Mouse (Mus musculus): ENCODE measurements around the gene Fam19a3.

The Fam19a3 gene

DNA sequence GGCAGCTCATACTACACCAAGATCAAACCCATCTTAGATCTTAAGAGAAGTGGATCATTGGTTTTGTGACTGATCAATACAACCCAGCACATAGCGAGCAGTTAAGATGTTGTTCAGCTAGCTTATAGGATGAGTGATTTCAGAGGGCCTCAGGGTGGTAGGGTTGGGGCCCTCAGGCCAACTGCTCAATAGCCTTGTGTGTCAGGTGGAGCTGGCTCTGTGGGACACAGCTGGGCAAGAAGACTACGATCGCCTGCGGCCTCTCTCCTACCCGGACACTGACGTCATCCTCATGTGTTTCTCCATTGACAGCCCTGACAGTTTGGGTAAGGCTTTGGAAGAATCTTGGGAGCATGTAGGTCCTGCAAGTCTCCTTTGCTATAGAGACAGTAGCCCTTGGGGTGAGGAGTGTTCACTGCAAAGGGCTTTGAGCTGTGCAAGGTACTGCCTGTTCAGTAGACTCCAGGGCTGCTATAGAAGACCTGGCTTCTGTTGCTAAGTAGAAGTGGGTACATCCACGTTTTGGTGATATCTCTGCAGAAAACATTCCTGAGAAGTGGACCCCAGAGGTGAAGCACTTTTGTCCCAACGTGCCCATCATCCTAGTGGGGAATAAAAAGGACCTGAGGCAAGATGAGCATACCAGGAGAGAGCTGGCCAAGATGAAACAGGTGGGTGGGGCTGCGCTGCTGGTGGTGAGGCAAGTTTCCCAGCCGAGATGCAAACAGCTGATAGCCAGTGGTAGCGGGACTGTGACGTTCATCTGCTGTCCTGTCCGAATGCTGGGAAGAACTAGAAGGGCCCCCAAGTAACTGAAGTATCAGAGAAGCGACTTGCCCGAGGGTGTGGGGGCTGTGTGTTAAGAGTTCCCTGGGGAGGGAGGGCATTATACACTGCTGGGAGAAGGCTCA lies 11.0 kb upstream of the Fam19a3 start:
- no peak for DNase-seq (ENCODE audit: low read depth, low spot score)

DNA sequence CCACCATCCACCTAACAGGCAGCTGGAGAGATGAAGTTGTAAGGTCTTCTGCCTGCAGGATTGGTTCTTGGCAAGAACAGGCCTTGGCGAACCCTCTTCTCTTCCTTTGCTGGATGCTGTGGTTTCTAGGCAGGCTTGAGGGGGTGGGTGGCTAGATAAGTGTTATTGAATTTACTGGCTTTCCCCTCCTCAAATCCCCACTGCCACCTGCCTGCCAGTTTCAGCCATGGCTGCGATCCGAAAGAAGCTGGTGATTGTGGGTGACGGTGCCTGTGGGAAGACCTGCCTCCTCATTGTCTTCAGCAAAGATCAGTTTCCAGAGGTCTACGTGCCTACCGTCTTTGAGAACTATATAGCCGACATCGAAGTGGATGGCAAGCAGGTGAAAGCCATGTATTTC lies 10.0 kb upstream of the Fam19a3 start:
- DNase-seq (ENCODE audit: low read depth, low spot score): no peak

DNA sequence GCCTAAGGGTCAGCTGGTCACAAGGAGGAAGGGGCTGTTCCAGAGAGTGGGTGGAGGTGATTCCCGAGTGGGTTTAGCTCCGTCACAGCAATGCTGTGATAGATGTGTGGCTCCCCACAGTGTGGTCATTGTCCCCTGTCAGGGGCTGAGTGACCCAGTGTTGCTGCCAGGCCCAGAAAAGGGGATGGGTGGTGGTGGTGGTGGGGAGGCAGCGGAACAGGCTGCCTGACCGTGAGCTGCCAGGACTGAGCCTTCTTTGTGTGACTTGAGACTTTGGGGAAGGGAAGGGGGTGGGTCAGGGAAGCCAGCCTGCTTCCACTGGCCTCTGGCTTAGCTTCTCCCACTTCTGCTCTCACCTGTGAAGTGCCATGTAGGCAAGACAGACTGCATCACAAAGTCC lies 9.4 kb upstream of the Fam19a3 start:
- DNase-seq (ENCODE audit: low read depth, low spot score): no peak

DNA sequence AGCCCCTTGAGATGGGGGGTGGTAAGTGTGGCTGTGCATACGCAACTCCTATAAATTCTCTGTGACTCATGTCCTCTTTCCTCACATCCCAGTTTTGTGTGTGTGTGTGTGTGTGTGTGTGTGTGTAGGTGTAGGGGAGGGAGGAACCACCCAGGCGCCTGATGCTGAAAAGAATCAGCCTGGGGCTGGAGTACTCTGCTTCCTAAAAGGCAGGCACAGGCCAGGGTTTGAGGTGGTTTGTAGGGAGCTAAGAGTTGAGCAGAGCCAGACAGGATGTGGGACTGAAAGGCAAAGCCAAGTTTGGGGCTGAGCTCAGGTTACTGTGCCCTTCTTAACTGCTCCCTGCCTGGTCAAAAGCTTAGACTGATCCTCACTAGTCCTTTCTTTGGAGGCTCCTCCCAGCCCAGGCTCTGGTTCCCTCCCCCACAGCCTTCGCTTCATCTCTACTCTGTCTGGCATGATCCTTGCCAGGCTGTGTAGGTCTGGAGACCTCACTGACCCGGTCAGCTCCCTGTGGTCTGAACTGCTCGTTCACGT lies 8.8 kb upstream of the Fam19a3 start:
- DNase-seq (ENCODE audit: low read depth, low spot score): no peak

DNA sequence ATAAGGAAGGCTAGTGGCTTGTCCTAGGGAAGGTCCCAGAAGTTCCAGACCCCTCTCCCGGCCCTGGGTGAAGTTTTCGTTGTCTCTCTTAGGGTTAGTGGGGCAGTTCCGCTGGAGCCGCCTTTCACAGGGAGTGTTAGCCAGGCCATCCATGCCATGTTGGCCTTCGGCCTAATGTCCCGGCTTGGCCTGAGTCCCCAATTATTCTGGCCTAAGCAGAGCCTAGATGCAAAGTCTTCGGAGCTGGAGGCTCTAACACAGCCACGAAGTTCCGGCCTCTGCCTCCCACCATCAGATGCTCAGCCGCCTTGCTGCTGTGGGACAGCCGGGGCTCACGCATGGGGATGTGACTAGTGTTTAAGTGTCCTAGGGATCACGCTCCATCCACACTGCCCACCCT lies 8.2 kb upstream of the Fam19a3 start:
- DNase-seq (ENCODE audit: low read depth, low spot score): no peak

DNA sequence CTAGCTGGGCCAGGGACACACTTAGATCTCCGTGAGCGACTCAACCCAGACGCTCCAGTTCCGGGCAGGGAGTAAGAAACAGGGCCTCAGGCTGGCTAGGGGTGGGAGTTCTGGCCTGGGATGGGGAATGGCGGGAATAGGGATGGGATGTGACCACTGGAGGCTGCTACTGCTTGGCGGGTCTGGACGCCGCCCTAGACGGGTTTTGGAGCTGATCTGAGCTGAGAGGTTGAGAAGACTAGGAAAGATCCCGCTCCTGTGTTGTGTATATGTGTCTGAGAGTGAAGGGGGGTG lies 7.6 kb upstream of the Fam19a3 start:
- no peak for DNase-seq (ENCODE audit: low read depth, low spot score)

DNA sequence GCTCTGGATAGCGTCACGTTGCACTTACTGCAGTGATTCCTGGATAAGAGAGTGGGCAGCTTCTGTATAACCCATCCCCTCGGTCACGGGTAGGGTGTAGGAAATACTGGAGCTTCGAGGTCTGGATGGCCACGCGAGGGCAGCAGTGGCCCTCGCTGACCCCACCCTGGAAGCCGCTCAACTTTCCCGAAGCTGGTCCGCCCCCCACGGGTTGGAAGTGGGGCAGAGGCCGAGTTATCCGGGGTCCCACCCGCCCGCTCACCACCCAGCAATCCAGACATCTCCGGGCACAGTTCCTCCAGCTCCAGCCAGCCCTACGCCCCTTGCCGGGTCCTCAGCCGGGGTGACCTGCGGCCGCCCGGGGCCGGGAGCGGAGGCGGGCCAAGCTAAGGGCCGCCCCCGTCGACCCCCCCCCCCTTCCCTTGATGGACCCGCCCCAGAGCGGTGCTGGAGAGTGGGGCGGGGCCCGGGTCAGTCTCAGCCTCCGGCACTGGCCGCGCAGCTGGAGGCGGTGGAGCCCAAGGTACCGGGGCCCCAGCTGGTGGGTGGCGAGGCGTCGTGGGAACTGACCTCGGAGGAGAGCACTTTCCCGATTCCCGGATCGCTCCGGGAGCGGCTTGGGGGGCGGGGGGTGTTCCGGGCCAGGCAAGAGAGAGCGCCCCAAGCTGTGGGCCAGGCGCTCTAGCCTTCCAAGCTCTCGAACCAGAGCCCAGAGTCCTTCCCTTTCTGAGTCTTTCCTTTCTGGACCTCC lies 7.1 kb upstream of the Fam19a3 start:
- DNase-seq (ENCODE audit: low read depth, low spot score): peak; percentile 82

DNA sequence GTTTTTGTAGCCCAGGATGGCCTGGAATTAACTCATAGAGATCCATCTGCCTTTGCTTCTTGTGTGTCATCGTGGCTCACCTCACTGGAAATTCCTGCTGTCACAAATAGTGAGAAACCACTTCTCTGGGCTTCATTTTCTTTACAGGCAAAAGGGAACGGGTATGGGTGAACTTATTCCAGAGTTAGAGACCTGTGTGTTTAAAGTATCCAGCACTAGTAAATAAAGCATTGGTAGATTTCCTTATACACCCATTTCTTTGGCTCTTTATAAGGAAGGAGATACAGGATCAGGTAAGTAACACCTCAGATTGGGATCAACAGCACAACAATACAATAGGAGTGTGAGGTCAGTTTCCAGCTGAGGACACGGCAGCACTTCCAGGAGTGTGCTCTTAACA lies 6.4 kb upstream of the Fam19a3 start, which contains the start of gene Rhoc:
Rhoc (plus strand) TSS at position 301 of the 400 bp plus-strand sequence.
- no peak for DNase-seq (ENCODE audit: low read depth, low spot score)

DNA sequence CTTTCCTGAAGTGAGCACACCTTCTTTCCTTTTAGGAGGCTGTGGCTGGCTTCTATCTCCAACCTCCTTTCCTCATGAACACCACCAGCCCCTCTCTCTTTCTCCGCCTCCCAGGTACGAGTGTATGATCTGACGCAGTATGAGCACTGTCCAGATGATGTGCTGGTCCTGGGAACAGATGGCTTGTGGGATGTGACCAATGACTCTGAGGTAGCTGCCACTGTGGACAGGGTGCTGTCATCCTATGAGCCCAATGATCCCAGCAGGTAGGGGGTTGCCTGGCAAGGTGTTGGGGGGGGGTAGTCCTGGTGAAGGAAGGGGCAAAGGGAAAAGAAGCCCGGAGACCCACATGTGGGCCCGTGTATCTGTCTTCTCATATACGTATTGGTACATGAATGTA lies 3.6 kb upstream of the Fam19a3 start:
- DNase-seq (ENCODE audit: low read depth, low spot score): no peak

DNA sequence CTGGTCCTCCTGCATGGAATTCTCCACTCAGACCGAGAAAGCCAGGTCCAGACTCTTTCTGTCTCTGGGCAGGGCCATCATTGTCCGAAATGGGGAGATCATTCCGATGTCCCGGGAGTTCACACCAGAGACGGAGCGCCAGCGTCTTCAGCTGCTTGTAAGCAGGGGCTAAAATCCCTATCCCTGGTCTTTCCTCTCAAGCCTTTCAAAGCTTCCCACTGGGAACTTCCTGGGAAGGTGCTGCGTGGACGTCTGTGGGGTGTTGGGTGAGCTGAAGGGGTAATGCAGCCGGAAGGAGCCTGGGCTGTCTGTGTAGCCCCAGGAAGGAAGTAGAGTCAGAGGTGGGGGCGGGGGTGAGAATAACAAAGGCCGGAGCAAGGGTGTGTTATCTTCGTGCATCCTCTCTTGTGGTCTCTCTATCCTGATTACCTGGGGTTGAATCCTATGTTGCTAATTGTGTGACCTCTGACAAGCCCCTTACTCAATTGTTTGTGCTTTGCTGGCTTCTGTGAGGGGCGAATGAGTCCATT lies 2.4 kb upstream of the Fam19a3 start:
- no peak for DNase-seq (ENCODE audit: low read depth, low spot score)

DNA sequence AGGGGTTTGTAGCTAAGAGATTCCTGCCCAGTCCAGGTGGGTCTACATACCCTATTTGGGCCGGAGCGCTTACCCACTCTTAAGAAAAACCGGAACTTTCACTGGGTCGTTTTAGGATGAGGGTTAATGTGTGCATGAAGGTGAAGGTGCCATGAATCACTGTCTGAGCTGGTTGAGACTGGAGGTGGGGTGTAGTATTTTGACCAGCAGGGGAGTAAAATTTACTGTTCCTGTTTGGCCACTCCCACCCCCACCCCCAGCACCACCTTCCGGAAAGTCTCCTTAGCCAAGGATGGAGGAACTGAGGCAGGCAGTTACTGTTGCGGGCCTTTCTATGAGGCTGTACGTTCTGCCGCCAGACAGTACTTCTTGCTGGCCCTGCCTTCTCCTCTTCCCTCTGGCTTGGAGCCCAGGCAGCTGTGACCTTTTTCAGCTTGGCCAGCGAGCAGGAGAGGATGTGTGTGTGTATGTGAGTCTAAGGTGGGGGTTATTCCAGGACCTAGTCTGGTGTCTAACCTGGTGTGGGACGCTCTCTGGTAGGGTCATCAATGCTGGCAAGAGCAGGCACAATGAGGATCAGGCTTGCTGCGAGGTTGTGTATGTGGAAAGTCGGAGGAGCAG lies 531 bp upstream of the Fam19a3 start:
- peak; percentile 92 for DNase-seq (ENCODE audit: low read depth, low spot score)

DNA sequence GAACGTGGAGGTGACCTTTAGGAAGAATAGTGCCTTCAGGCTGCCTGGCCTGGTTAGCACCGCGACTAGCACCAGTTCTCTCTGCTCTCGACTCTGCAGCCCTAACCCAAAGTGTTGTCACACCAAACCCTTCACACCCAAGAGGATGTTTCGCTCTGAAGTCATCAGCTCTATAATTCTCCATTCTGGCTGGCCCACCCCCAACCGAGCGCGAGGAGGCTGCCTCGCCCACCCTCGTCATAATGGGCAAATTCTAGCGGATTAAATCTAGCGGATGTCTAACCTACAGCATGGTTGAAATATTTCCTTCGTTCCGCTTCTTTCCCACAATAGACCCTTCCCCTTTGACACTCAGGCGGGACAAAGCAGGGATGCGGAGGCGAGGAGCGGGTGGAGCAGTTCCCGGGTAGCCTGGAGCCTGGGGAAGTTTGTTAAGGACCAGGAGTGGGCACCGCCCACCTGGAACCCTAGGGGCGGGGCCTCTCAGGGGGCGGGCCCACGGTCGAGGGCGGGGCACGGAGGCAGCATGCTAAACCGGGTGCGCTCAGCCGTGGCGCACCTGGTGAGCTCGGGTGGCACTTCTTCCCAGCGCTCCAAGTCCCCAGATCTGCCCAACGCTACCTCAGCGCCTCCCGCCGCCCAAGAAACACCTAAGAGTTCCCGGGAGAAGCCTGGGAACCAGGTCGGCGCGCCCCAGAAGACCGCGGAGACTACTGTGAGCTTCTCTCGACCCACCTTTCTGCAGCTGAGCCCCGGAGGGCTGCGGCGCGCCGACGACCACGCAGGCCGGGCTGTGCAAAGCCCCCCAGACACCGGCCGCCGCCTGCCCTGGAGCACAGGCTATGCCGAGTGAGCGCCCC lies 849 bp downstream of the Fam19a3 start, which contains the start of gene Ppm1j:
Ppm1j (plus strand) TSS at position 496 of the 860 bp plus-strand sequence.
- peak; percentile 83 for DNase-seq (ENCODE audit: low read depth, low spot score)

DNA sequence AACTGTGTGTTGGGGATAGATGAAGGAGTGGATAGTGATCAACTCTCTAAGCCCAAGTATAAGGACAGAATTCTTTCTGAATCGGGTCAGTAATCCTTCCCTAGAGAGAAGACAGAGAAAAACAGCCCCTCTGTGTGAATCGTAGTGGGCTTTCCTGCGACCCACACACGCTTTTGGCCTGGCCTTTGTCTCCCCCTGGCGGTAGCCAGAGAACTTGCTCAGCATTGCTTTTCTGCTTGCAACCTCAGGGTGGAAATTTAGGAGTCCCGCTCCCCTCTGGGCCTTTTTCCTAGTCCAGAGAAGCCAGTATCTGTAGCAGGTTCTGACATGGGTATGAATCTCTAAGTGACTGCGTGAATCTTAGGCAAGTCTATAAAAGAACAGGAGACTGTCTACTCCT lies 1.7 kb downstream of the Fam19a3 start:
- no peak for DNase-seq (ENCODE audit: low read depth, low spot score)

DNA sequence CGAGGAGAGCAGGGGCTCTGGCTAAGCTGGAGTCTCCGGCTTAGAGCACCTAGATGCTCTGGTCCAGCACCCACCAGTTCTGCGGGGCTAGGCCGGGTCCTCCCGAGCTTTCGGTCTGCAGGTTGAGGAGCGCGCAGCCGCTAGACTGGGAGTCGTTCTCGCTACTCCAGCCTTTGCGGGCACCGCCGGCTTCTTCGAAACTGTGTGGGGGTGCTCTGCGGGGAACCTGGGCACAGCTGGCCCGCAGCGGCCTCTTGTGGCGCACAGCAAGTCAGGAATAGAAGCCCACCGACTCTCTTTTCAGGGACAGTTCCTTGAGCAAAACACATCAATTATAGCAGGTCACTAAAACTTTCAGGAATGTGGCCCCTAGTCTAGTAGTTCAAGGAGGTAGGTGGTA lies 4.3 kb downstream of the Fam19a3 start:
- no peak for DNase-seq (ENCODE audit: low read depth, low spot score)

DNA sequence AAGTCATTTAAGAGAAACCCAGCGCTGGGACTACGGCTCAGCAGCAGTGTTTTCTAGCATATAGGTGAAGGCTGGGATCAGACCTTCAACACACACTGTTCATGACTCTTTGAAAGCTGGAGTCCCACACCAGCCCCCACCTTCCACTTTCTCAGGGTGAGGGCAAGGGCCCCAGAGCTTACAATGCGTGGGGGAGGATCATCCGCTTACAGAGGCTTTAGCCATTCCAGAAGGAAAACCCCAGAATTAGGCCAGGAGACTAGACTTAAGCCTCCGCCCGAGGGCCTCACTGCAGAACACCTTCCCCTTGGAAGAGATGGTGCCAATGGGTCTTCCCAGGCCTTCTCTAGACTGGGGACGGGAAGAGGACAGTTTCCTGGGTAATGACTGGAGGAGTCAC lies 8.3 kb downstream of the Fam19a3 start:
- no peak for DNase-seq (ENCODE audit: low read depth, low spot score)

DNA sequence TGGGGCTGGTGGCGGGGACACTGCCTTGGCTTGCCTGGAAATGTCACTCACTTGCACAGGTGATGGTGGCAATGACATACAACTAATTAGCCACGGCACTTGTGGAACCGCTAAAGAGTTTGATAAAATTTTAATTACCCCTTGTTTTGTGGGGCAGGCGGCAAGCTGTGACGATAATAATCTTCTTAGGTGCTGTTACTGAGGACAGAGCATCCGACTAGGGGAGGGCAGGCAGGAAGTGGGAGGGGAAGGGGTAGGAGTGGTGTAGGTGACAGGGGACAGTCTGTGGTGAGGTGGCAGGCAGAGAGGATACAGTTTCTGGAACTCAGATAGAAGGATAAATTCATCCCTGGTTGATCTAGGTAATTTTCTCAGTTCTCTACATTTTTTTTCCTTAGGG lies 10.2 kb downstream of the Fam19a3 start:
- DNase-seq (ENCODE audit: low read depth, low spot score): no peak

DNA sequence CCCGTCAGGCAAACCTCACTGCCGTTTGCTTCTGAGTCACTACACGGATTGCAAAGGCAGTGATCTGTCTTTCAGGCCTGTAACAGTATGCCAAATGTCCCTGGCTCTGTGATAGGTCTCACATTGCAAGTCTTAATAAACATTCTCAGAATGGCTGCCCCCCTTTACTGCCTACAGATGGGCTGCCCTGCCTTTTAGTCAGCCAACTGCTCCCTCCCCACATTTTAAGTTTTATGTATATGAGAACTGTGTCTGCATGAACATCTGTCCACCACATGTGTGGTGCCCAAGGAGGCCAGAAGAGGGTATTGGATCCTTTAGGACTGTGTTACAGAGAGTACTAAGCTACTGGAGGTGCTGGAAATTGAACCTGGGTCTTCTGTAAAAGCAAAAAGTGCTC lies 10.7 kb downstream of the Fam19a3 start:
- DNase-seq (ENCODE audit: low read depth, low spot score): no peak

DNA sequence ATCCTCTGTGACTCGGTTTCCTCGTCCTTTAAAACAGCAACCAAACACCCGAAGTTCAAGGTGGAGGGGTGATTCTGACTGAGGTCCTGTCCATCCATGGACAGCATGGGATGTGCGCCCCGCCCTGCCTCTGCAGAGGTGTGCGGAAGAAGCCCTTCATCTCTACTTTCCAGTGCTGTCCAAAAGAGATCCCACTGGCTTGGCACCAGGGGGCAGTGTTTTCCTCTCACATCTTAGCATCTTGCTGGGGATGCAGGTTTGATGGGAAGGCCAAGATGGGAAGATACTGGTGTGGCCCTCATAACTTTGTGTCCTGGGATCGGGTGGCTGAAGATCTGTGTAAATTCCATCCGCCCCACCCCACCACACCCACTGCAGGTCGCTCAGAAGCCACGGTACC lies 11.6 kb downstream of the Fam19a3 start:
- DNase-seq (ENCODE audit: low read depth, low spot score): no peak

DNA sequence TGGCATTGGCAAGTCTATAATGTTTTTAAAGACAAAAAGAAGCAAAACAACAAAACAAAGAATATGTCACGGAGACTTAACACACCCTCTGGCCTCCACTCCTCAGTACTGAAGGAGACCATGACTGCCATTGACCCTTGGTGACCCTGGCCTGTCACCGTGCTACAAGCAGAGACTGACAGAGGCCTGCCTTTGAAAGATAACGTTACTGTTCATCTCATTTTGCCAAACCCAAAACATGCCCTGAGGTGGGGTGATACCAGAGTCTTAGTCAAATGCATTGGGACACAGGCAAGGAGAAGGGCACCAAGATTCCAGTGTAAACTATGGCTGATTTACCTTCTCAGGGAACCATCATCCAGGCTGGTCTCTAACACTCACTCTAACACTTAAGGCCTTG lies 12.5 kb downstream of the Fam19a3 start:
- DNase-seq (ENCODE audit: low read depth, low spot score): no peak

DNA sequence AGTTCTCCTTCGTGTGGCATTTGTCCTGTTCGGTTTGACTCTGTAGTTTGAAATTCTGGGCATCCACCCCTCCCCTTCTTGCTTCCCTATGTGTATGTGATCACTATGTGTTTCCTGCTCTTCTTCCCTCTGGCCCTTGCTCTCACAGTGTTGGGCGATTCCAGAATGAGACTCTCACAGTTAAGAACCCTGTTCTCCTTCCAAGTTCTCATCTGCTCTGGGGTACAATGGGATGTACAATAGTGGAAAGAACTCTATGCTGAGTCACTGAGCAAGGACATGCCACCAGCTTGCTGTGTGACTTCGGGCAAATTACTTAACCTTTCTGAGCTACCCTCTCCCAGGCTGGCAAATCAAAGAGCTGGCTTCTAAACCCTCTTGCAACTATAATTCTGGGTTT lies 13.9 kb downstream of the Fam19a3 start:
- no peak for DNase-seq (ENCODE audit: low read depth, low spot score)

DNA sequence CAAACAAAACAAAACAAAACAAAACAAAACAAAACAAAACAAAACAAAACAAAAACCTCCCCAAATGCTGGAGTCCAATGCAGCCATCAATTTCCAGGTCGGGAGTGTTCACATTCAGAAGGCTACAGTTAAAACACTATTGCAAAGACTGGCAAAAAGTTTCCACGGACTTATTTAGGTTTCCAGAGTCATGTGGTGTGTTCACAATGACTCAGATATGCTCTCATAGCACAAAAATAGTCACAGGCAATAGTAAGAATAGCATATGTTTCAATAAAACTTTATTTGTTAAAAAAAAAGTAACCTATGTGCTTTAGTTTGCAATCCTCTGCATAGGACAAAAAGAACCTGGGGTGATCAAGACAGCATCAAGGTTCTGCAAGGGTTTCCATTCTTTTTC lies 14.5 kb downstream of the Fam19a3 start:
- no peak for DNase-seq (ENCODE audit: low read depth, low spot score)

All from skeletal muscle tissue, adult 2 months (tissue).